Mouse (Mus musculus) erythroid progenitor cell, adult 5-6 weeks (primary cell): ENCODE measurements around the gene Slc25a36. TPM values are rescaled to one million over a fixed set of nuclear protein-coding genes. Genes with fewer than 3 reads are reported as not detected.

ENCODE experiments used
- ATAC-seq: replicated peaks from 2 replicates; pipeline ENCODE4 v1.8.0; 2016; ENCODE audit warnings: moderate number of reproducible peaks, mild to moderate bottlenecking, moderate TSS enrichment, inconsistent platforms; ENCODE audit not compliant: poor library complexity, low FRiP score, severe bottlenecking
- total RNA-seq, 2 experiments: library from RNA; stranded (forward) in 1 of 2; stranded (reverse) in 1 of 2; fragments of 150-400 nt in 1 of 2; fragments of 186-747, 209-891 nt in 1 of 2; gene quantifications; 2 replicates each; pipeline versions ENCODE4 v1.2.3 to v1.2.4; 2015 to 2017; ENCODE audit warnings: low replicate concordance in 2 of 2

The Slc25a36 gene
- 17.2 and 18.4 TPM in 2 replicates for total RNA-seq (2015; ENCODE audit: low replicate concordance)
- total RNA-seq (2017; ENCODE audit: low replicate concordance): 11.2 and 16.0 TPM in 2 replicates

GRCm38 (mm10) chr9:97110571-97111390 is at the start of gene Slc25a36:
Gene Slc25a36 (minus strand): TSS chr9:97111157.
- ATAC-seq: peak; percentile 91

DNA sequence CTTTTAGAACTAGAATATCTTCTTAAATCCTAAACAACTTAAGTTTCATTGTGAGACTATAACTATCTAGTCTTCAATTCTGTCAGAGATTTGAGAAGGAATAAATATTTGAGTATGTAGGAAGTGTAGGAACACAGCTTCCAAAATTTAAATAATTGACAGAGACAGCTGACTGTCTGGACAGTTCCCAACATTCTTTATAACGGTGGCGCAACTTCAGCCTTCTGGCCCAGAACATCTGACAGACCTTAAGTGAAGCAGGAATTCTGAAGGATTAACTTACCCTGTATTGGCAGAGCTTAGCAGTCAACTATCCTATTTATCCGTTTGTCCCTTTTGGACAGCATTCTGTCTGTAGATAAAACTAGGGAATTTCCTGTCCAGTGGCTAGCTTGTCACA is 47.5 kb upstream of the Slc25a36 start:
- no peak for ATAC-seq

GRCm38 (mm10) chr9:97155981-97156380 is 45.0 kb upstream of the Slc25a36 start:
- ATAC-seq: no peak

- no peak for ATAC-seq
These were observed 44.0 kb upstream of the Slc25a36 start for GRCm38 (mm10) chr9:97154956-97155355.

GRCm38 (mm10) chr9:97153006-97153405 is 42.0 kb upstream of the Slc25a36 start:
- no peak for ATAC-seq

DNA sequence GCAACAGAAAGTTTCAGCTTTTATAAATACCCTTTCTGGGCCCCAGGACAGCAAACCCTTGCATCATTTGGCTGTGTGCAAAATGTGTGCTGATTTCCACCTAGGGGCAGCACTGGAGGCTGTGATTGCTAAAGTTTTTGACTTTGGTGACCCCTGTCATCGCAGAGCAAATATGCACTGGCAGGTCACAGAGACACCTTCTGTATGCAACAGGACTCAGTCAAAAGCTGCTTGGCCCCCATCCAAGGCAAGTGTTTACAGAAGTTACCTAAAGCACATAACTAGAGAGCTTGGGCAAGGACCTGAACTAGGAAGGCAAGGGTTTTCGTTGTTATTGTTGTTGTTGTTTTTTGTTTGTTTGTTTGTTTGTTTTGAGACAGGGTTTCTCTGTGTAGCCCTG is 36.3 kb upstream of the Slc25a36 start:
- no peak for ATAC-seq

DNA sequence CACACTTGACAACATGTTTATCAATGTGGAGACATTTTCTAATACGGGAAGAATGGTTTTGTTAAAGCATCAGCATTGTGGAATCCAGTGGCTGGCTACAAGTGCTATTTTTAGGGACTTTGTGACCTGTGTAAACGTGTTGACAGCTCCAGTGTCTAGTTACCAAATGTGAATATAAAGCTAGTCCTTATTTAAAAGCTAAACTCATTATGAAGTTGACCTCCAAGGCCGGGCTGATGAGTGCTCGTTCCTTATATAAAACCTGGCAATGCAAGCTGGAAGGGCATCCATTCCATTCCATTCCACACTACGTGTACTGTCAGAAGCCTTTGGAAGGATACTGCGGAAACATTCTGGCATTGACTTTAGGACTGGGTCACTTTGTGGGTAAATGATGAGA is 34.4 kb upstream of the Slc25a36 start:
- ATAC-seq: no peak

- ATAC-seq: no peak
These were observed 32.5 kb upstream of the Slc25a36 start for GRCm38 (mm10) chr9:97143416-97143815.

DNA sequence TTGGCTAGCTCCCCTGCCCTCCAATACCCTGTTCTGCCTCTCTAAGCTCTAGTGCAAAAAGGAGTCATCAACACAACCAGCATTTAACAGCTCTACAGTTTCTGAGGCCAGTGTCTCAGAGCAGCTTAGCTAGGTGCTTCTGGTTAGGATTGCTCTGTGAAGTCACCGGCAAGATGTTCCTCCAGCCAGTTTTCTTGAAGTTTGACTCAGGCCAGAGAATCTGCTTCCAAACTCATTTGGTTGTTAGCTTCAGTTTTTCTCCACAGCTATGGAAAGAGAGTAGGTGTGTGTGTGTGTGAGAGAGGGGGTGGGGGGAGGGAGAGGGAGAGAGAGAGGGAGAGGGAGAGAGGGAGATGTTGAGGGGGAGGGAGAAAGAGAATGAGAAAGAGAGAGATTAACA is 31.6 kb upstream of the Slc25a36 start:
- ATAC-seq: no peak

GRCm38 (mm10) chr9:97141723-97142122 is 30.8 kb upstream of the Slc25a36 start:
- ATAC-seq: no peak

DNA sequence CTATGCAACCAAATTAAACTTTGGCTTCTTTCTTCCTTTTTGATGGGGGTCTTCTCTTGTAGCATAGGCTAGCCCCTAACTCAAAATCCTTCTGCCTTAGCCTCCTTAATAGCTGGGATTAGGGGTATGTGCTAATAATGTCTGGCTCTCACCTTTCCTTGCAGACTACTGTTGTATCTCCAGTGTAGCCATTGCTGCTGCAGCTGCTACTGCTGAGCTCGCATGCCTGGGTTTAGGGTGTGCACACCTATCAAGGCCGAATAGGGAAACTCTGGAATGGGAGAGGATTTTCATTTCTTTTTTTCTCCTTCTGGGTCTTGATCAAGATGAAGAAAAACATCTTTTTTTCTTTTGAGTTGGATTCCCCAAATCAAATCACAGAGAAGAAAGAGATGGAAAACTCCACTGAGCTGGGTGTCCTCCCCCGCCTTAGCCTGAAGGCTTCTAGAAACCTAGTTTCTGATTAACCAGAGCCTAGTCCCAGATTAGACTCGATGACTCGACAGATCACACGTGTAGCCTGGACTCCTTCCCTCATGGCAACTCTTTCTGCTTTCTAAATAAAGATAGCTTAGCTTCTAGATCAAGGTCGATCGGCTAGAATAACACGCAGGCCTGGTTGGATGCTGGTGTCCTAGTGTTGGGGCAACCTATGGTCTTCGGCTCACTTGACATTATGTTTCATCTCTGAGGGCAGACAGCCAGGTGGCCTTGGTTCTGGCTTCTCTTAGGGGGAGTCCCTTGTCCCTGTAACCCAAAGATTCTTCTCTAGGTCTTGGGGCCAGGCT is 29.4 kb upstream of the Slc25a36 start:
- ATAC-seq: no peak

- ATAC-seq: no peak
These were observed 26.7 kb upstream of the Slc25a36 start for GRCm38 (mm10) chr9:97137678-97138077.

DNA sequence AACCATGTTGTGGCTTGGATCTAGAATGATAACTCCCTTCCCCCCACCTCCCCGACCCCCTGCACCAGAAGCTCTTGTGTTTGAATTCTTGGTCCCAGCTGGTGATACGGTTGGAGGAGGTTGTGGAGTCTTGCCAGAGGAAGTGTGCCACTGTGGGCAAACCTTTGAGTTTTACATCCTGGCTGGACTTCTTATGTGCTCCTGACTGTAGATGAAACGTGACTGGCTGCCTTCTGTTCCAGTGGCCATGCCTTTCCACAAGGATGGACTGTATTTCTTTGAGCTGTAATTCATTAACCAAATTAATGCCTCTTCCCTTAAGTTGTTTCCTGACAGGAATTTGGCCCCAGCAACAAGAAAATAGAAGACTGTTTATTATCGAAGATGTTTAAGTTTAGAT is 26.2 kb upstream of the Slc25a36 start:
- ATAC-seq: no peak

GRCm38 (mm10) chr9:97135866-97136265 is 24.9 kb upstream of the Slc25a36 start:
- no peak for ATAC-seq

GRCm38 (mm10) chr9:97133178-97133577 is 22.2 kb upstream of the Slc25a36 start:
- no peak for ATAC-seq

- ATAC-seq: no peak
These were observed 19.0 kb upstream of the Slc25a36 start for GRCm38 (mm10) chr9:97130001-97130400.

DNA sequence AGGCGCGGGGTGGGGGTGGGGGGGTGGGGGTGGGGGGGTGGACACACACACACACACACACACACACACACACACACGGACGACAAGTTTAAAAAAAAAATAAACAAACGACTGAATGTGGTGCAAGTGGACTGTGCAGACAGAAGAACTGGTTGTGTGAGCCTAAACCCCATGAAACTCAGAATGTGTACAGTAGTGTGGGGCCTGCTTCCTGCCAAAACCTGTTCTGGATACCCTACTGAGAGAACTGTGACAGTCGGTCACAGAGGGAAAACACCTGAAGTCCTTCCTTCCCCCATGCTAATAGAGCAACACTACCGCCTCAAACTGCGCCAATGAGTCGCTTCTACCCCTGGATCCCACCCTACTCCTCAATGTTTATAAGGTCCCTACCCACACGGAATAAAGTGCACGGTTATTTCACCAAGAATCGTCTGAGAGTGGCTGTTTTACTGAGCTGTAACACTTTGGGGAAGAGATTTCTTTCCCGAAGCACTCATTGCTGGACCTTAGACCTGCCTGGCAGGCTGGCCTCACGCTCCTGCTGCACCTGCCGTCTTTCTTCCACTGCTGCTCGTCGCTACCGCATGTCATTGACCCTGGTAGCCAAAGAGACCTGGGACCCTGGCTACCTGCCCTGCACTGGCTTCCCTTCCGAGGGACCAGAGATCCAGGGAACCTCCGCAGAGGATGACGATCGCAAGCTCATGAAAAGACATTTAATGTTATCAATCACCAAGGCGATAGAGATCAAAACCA is 13.2 kb upstream of the Slc25a36 start:
- no peak for ATAC-seq

GRCm38 (mm10) chr9:97121432-97121831 is 10.5 kb upstream of the Slc25a36 start:
- ATAC-seq: no peak

DNA sequence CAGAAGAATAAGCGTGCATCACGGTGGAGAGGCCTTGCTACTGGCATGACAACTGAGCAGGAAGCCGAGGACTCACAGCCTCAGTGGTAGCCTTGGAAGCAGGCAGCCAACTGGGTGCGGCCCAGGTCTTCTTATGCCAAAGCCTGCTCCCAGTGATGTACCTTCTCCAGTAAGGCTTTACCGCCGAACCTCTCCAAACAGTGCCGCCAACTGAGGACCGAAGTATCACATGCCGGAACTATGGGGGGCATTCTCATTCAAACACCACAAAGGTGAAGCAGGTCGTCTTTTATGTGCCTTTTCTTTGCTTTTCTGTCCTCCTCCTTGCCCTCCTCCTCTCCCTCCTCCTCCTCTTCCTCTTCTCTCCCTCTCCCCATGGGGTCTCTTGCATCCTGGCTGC is 3.3 kb upstream of the Slc25a36 start:
- ATAC-seq: no peak

- ATAC-seq: no peak
These were observed 2.6 kb upstream of the Slc25a36 start for GRCm38 (mm10) chr9:97113555-97113929.
